Mouse (Mus musculus): ENCODE data around the gene Krtap4-7. TPM values are rescaled to one million over a fixed set of nuclear protein-coding genes. Genes with fewer than 3 reads are reported as not detected.
"Not testable (repeated sequence)": the region's sequence is repeated elsewhere in the genome, so short reads cannot be mapped to it uniquely, and the experiment has no call there.

The Krtap4-7 gene
- polyA plus RNA-seq (2015; fragmentation: Nextera tagmentation; extraction: Ambion mirVana) = not detected in 2 replicates

- H3K9ac ChIP-seq (replicated peaks; ENCODE audit: low read depth, low read length); H3K4me1 ChIP-seq (replicated peaks; ENCODE audit: control insufficient read depth, insufficient read depth, low read length); H3K4me3 ChIP-seq (replicated peaks; ENCODE audit: low read length); H3K4me2 ChIP-seq (ENCODE audit: low read length); H3K9me3 ChIP-seq (ENCODE audit: control insufficient read depth, low read length); ATAC-seq; H3K36me3 ChIP-seq (ENCODE audit: control insufficient read depth, insufficient read depth); H3K27me3 ChIP-seq (replicated peaks; ENCODE audit: control insufficient read depth, insufficient read depth, low read length); H3K27ac ChIP-seq (ENCODE audit: low read length): not testable (repeated sequence)
- 86% methylated on average over 9 of the region's 9 CpGs for WGBS
These were observed at the start of gene Krtap4-7 for GRCm38 (mm10) chr11:99643635-99644139. Krtap4-7 (minus strand) TSS chr11:99644089.

- Histone ChIP-seq H3K4me2 (ENCODE audit: low read length) (no peak within 1 kb of the TSS), H3K9ac (replicated peaks; ENCODE audit: low read depth, low read length) (no peak within 1 kb of the TSS), H3K4me3 (replicated peaks; ENCODE audit: low read length) (no peak within 1 kb of the TSS), H3K9me3 (ENCODE audit: control insufficient read depth, low read length) (no peaks in the 10 kb centered on the region), H3K27ac (ENCODE audit: low read length) (no peak within 1 kb of the TSS), H3K4me1 (replicated peaks; ENCODE audit: control insufficient read depth, insufficient read depth, low read length) (no peaks in the 10 kb centered on the region), H3K36me3 (ENCODE audit: control insufficient read depth, insufficient read depth) (no peaks in the 10 kb centered on the region), H3K27me3 (replicated peaks; ENCODE audit: control insufficient read depth, insufficient read depth, low read length) (no peaks in the 10 kb centered on the region)
- 84% methylated on average over 1 of the region's 1 CpGs for WGBS
- no peak for ATAC-seq
These were observed 46.6 kb upstream of the Krtap4-7 start, which contains the start of gene Gm14190 for GRCm38 (mm10) chr11:99690463-99690862. Gm14190 (minus strand) TSS chr11:99690740.

DNA sequence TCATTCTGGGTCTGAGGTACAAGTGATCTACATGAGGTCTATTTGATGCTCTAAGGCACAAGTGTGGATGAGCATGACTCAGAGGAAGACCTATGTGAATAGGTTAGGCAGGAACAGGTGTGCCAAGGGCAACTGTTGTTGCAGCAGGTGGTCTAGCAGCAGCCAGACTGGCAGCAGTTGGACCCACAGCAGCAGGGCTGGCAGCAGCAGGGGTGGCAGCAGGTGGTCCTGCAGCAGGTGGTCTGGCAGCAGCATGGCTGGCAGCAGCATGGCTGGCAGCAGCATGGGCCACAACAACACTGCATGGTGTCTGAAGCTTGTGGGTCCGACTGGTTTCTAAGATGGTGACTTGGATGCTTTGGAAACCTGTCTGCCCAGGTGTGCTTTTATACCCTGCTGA is 41.3 kb upstream of the Krtap4-7 start:
- 82% methylated on average over 1 of the region's 1 CpGs for WGBS
- H3K36me3 ChIP-seq (ENCODE audit: control insufficient read depth, insufficient read depth); H3K4me1 ChIP-seq (replicated peaks; ENCODE audit: control insufficient read depth, insufficient read depth, low read length); H3K9ac ChIP-seq (replicated peaks; ENCODE audit: low read depth, low read length); H3K9me3 ChIP-seq (ENCODE audit: control insufficient read depth, low read length); H3K4me2 ChIP-seq (ENCODE audit: low read length); ATAC-seq; H3K4me3 ChIP-seq (replicated peaks; ENCODE audit: low read length); H3K27me3 ChIP-seq (replicated peaks; ENCODE audit: control insufficient read depth, insufficient read depth, low read length); H3K27ac ChIP-seq (ENCODE audit: low read length): not testable (repeated sequence)

- no peaks in the 10 kb centered on the region for H3K9me3 ChIP-seq (ENCODE audit: control insufficient read depth, low read length)
- no peak overlapping the region for H3K4me2 ChIP-seq (ENCODE audit: low read length)
- H3K36me3 ChIP-seq (ENCODE audit: control insufficient read depth, insufficient read depth) = no peaks in the 10 kb centered on the region
- H3K4me3 ChIP-seq (replicated peaks; ENCODE audit: low read length) = no peak overlapping the region
- H3K9ac ChIP-seq (replicated peaks; ENCODE audit: low read depth, low read length) = no peak overlapping the region
- WGBS = 91% methylated on average over 2 of the region's 2 CpGs
- no peak overlapping the region for H3K27ac ChIP-seq (ENCODE audit: low read length)
- no peaks in the 10 kb centered on the region for H3K4me1 ChIP-seq (replicated peaks; ENCODE audit: control insufficient read depth, insufficient read depth, low read length)
- no peaks in the 10 kb centered on the region for H3K27me3 ChIP-seq (replicated peaks; ENCODE audit: control insufficient read depth, insufficient read depth, low read length)
- ATAC-seq = no peak
These were observed 39.6 kb upstream of the Krtap4-7 start for GRCm38 (mm10) chr11:99683481-99683880.

GRCm38 (mm10) chr11:99665860-99666259 is 22.0 kb upstream of the Krtap4-7 start, which contains the start of gene Krtap4-6:
Krtap4-6 (minus strand) TSS chr11:99665960.
- no peak within 1 kb of the TSS for H3K9ac ChIP-seq (replicated peaks; ENCODE audit: low read depth, low read length)
- no peaks in the 10 kb centered on the region for H3K36me3 ChIP-seq (ENCODE audit: control insufficient read depth, insufficient read depth)
- H3K4me1 ChIP-seq (replicated peaks; ENCODE audit: control insufficient read depth, insufficient read depth, low read length) = no peaks in the 10 kb centered on the region
- H3K27me3 ChIP-seq (replicated peaks; ENCODE audit: control insufficient read depth, insufficient read depth, low read length) = no peaks in the 10 kb centered on the region
- no peak within 1 kb of the TSS for H3K4me2 ChIP-seq (ENCODE audit: low read length)
- ATAC-seq = no peak
- H3K27ac ChIP-seq (ENCODE audit: low read length) = no peak within 1 kb of the TSS
- H3K4me3 ChIP-seq (replicated peaks; ENCODE audit: low read length) = no peak within 1 kb of the TSS
- no peaks in the 10 kb centered on the region for H3K9me3 ChIP-seq (ENCODE audit: control insufficient read depth, low read length)

GRCm38 (mm10) chr11:99662802-99663201 is 18.9 kb upstream of the Krtap4-7 start:
- 85% methylated on average over 10 of the region's 10 CpGs for WGBS
- no peak overlapping the region for H3K4me2 ChIP-seq (ENCODE audit: low read length)
- H3K4me1 ChIP-seq (replicated peaks; ENCODE audit: control insufficient read depth, insufficient read depth, low read length) = no peaks in the 10 kb centered on the region
- no peaks in the 10 kb centered on the region for H3K9me3 ChIP-seq (ENCODE audit: control insufficient read depth, low read length)
- H3K4me3 ChIP-seq (replicated peaks; ENCODE audit: low read length) = no peak overlapping the region
- no peaks in the 10 kb centered on the region for H3K27me3 ChIP-seq (replicated peaks; ENCODE audit: control insufficient read depth, insufficient read depth, low read length)
- no peak overlapping the region for H3K27ac ChIP-seq (ENCODE audit: low read length)
- no peaks in the 10 kb centered on the region for H3K36me3 ChIP-seq (ENCODE audit: control insufficient read depth, insufficient read depth)
- no peak for ATAC-seq
- no peak overlapping the region for H3K9ac ChIP-seq (replicated peaks; ENCODE audit: low read depth, low read length)

GRCm38 (mm10) chr11:99659256-99659655 is 15.4 kb upstream of the Krtap4-7 start:
- no peak overlapping the region for H3K9ac ChIP-seq (replicated peaks; ENCODE audit: low read depth, low read length)
- H3K4me1 ChIP-seq (replicated peaks; ENCODE audit: control insufficient read depth, insufficient read depth, low read length) = no peaks in the 10 kb centered on the region
- 86% methylated on average over 4 of the region's 4 CpGs for WGBS
- H3K9me3 ChIP-seq (ENCODE audit: control insufficient read depth, low read length) = no peaks in the 10 kb centered on the region
- no peak overlapping the region for H3K4me3 ChIP-seq (replicated peaks; ENCODE audit: low read length)
- H3K27me3 ChIP-seq (replicated peaks; ENCODE audit: control insufficient read depth, insufficient read depth, low read length) = no peaks in the 10 kb centered on the region
- ATAC-seq = no peak
- no peak overlapping the region for H3K4me2 ChIP-seq (ENCODE audit: low read length)
- H3K36me3 ChIP-seq (ENCODE audit: control insufficient read depth, insufficient read depth) = no peaks in the 10 kb centered on the region
- no peak overlapping the region for H3K27ac ChIP-seq (ENCODE audit: low read length)

GRCm38 (mm10) chr11:99658467-99659010 is 14.7 kb upstream of the Krtap4-7 start, which contains the start of gene Gm11563:
Gm11563 (minus strand) TSS chr11:99658960.
- not testable (repeated sequence) for ATAC-seq; H3K27me3 ChIP-seq (replicated peaks; ENCODE audit: control insufficient read depth, insufficient read depth, low read length)

DNA sequence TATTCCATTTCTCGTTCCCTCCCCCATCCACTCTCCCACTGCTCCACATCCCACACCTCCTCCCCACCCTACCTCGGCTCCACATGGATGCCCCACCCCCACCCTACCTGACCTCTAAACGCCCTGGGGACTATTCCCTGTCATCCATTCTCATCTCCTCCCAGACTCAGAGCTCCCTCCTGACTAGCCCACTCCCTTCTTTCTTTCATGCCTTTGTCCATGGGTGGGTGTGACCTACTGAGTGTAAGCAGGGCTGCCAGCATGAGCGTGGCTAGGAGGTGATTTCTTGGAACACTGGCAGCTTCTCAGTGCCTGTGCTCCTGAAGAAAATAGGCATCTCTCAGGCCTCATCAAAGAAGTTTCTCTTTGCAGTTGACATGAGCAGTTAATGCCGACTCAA is 13.2 kb upstream of the Krtap4-7 start:
- WGBS = 45% methylated on average over 5 of the region's 5 CpGs
- no peaks in the 10 kb centered on the region for H3K9me3 ChIP-seq (ENCODE audit: control insufficient read depth, low read length)
- ATAC-seq = no peak
- no peak overlapping the region for H3K4me2 ChIP-seq (ENCODE audit: low read length)
- no peak overlapping the region for H3K27ac ChIP-seq (ENCODE audit: low read length)
- no peak overlapping the region for H3K9ac ChIP-seq (replicated peaks; ENCODE audit: low read depth, low read length)
- no peaks in the 10 kb centered on the region for H3K27me3 ChIP-seq (replicated peaks; ENCODE audit: control insufficient read depth, insufficient read depth, low read length)
- H3K4me3 ChIP-seq (replicated peaks; ENCODE audit: low read length) = no peak overlapping the region
- H3K4me1 ChIP-seq (replicated peaks; ENCODE audit: control insufficient read depth, insufficient read depth, low read length) = no peaks in the 10 kb centered on the region
- H3K36me3 ChIP-seq (ENCODE audit: control insufficient read depth, insufficient read depth) = no peaks in the 10 kb centered on the region

More at GRCm38 (mm10) chr11:99658467-99659010, 14.7 kb upstream of the Krtap4-7 start, which contains the start of gene Gm11563:
- H3K4me1 ChIP-seq (replicated peaks; ENCODE audit: control insufficient read depth, insufficient read depth, low read length); H3K36me3 ChIP-seq (ENCODE audit: control insufficient read depth, insufficient read depth); H3K9me3 ChIP-seq (ENCODE audit: control insufficient read depth, low read length); H3K4me3 ChIP-seq (replicated peaks; ENCODE audit: low read length); H3K9ac ChIP-seq (replicated peaks; ENCODE audit: low read depth, low read length); H3K27ac ChIP-seq (ENCODE audit: low read length); H3K4me2 ChIP-seq (ENCODE audit: low read length): not testable (repeated sequence)
- 74% methylated on average over 10 of the region's 10 CpGs for WGBS

Data from forebrain, embryonic 16.5 days (tissue).